Mouse (Mus musculus) frontal cortex, adult (tissue): ENCODE measurements around the gene Snx4.
A peak's percentile ranks its signal among the peaks of the same experiment; 100 is the strongest.

Experiments
- ATAC-seq: cut with Nextera tagmentation; 2 replicates; pipeline ENCODE4 v1.9.2; 2017; ENCODE audit warnings: mild to moderate bottlenecking, moderate library complexity, mixed read lengths; ENCODE audit not compliant: low TSS enrichment

Gene Snx4

DNA sequence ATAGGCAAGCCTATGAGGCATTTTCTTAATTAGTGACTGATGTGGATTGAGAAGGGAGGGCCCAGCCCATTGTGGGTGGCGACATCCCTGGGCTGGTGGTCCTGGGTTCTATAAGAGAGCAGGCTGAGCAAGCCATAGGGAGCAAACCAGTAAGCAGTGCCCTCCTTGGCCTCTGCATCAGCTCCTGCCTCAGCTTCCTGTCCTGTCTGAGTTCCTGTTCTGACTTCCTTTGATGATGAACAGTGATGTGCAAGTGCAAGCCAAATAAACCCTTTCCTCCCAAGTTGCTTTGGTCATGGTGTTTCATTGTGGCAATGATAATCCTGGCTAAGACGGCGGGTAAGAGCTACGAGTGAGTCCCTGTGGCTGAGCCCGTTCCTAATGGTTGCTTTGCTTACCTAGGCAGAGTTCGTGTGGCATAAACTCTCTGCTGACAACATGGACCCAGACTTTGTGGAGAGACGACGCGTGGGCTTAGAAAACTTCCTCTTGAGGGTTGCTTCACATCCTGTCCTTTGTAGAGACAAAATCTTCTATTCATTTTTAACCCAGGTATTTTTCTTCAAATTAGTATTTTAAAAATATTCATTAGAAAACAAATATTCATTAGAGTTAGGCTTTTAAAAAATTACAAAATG is 16.5 kb downstream of the Snx4 start:
- no peak for ATAC-seq

DNA sequence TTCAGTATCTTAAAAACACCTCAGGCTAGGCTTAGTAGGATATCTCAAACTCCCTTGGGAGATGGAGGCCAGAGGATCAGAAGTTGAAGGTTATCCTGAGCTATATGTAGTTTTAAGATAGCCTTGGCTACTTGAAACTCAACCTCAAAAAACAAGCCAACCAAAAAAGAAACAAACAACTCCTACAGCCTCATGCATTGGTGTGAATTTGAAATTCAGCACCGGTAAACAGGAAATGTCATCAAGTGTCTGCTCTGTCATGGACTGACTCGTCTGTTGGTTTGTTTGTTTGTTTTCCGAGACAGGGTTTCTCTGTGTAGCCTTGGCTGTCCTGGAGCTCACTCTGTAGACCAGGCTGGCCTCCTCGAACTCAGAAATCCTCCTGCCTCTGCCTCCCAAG is 20.6 kb downstream of the Snx4 start:
- ATAC-seq, result no peak

DNA sequence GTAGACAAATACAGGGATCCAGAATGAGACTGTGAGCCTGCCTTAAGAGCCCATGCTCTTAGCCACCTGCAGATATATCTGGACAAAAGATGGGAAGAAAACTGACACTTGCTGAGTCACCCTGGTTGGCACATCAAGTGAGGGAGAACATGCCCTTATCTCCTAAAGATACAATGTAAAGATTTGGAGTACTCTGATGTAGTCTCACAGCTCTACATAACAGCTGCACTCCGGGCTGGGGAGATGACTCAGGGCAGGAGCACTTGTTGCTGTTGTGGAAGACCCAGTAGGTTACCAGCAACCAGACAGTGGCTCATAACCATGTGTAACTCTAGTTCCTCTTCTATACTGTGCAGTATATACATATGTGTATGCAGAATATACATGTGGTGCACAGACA is 31.8 kb downstream of the Snx4 start:
- no peak for ATAC-seq

DNA sequence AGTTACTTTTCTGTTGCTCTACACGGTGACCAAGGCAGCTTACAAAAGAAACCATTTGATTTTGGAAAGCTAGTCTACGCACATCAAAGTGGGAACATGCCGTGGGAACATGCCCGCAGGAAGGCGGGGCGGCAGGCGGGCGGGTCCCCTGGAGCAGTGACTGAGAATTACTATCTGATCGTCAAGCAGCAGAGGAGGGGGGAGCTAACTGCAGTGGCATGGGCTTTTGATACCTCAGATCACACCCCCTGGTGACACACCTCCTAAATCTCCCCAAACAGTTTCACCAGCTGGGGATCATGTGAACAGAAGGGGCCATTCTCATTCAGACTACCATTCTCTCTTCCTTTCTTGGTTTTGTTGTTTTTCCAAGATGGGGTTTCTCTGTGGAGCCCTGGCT is 37.3 kb downstream of the Snx4 start:
- ATAC-seq, result no peak

DNA sequence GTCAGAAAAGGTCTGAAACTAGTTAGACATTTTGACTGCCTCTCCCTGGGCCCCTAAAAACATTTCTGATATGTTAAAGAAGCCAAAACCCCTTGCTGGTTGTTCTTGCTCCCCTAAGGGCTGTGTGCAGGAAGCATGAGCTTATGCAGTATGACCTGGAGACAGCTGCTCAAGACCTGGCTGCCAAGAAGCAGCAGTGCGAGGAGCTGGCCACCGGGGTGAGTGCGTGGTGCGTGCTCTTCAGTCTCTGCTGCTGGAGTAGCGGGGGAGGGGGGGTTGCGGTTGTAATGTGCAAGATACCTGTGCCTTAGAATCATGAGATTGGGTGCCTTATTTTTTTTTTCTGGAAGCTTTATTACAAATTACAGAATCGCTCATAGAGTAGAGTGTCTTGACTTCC is 38.7 kb downstream of the Snx4 start:
- no peak for ATAC-seq

DNA sequence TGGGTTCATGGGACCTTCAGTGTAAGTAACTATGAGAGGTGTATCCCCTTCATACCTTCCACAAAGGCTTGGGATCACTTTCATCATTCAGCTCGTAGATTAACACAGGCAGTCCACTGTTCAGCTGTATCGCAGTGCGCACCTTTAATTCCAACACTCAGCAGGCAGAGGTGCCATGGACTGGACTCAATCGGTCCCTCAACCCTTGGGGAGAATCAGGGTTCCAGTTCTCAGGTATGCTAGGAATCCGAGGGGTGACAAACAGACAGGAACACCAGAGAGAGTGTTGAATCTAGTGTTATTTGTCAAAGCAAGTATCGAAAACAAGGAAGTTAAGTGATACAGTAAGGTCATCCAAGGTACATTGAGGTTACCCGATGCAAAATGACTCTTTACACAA is 41.0 kb downstream of the Snx4 start:
- ATAC-seq, result no peak

DNA sequence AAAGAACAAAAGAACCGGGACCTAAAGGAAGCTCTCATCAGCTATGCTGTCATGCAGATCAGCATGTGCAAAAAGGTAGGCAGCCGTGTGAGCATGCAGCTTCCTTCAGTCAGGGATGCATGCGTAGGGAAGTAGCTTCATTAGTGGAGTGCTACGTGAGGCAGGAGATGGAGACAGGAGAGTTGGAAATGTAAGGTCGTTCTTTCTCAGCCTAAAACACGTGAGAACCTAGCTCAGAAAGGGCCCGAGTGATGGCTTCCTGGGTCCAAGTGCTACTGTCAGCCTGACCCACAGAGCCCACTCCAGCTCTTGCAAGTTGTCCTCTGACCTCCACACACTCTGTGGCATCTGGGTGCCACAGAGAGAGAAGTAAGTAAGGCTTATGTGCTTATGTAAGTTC is 43.4 kb downstream of the Snx4 start:
- ATAC-seq, result no peak

DNA sequence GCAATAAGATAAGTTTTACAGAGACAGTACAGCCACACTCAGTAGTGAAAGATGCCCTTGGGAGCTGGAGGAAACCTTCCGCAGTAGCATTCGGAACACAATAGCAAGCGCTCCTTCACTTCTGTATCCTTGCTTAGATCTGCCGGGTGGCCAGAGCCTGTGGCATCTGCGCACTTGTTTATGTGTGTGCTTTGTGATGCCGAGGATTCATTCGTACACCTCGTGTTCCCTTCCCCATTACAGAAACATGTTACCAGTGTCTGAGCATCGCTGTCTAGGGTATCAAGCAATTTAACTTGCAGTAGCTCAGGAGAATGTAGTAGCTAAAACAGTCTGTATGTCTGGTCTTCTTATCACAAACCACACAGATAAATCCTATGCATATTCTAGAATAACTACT is 44.1 kb downstream of the Snx4 start:
- ATAC-seq, result no peak

DNA sequence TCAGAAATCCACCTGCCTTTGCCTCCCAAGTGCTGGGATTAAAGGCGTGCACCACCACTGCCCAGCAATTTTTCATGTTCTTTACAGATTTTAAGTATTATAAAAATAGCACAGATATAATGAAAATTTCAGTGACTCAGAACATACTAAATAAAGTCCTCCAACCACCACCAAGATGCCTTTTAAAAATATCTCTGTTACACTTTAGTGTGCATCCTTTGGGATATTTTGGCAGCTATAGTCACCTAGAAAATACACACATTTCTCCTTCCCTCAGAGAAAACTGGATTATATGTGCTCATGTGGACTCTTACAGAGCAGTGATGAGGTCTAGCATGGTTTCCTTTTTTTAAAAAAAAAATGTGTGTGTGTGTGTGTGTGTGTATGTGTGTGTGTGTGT is 46.3 kb downstream of the Snx4 start:
- ATAC-seq, result peak; percentile 92

DNA sequence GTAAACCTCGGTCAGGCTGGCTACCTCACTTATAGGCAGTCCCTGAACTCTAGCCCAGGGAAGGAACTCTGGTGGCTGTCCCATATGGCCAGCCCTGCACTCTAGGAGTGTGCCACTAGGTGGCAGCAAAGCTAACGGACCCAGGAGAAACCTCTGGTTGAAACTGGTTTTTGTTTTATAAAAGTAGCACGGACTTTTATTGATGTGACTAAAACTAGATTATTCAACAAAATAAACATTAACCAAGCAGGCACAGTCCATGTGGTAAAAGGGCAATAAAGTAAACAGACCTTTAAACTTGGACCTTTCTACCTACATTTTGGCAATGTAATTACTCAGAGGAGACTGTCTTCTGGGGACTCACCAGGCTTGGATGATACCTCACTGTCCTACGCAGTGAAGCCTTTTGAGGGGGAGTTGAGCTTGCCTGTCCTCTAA is 55.4 kb downstream of the Snx4 start:
- ATAC-seq, result peak; percentile 84

DNA sequence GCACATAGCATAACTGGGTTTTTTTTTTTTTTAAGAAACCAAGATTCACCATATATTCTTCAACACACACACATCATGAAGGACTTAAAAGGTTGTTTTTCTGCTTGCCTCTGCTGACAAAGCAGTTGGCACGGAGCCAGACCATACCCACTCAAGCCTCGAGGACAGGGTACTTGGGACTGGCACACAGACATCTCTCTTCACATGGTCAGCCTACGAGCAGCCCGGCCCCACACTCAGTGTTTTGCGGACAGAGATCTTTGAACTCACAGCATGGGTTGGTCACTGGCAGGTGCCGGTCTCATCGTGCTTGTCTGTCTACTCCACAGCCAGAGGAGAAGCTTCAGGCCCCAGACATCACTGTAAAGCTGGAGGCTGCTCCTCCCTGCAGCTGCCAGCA is 56.5 kb downstream of the Snx4 start:
- ATAC-seq, result no peak

DNA sequence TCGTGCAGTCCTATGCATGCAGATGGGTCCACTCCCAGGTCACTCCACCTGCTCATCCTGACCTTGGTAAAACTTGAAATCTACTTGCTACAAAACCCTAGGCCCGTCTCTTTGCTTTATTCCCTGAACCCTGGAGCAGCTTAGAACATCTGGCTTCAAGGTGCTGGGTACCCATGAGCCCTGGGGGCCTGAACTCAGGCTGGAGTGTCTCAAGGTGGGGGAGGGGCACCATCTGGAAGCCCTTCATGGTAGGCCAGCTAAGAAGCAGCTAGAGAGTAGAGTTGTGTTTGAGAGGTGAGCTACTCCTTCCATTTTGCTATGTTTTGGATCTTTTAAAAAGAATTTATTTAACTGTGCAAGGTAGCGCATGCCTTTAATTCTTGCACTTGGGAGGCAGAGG is 57.8 kb downstream of the Snx4 start:
- ATAC-seq, result no peak

DNA sequence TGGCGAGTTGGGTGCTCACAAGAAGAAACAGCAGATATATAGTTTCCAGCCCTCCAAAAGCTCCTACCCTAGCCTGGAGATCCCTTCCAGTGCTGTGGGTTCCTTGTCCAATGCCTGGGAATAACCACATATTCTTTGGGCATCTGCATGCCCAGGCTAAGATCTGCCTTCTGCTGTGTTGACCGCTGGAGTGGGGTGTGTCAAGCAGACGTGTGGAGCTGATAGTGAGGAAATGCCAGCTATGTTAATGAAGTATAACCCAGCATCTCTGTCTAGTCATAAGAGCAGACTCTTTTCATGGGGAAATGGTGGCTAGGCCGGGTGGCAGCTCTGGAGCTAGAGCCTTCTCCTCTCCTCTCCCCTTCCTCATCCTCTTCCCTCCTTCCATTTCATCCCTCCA is 64.4 kb downstream of the Snx4 start:
- ATAC-seq, result no peak

DNA sequence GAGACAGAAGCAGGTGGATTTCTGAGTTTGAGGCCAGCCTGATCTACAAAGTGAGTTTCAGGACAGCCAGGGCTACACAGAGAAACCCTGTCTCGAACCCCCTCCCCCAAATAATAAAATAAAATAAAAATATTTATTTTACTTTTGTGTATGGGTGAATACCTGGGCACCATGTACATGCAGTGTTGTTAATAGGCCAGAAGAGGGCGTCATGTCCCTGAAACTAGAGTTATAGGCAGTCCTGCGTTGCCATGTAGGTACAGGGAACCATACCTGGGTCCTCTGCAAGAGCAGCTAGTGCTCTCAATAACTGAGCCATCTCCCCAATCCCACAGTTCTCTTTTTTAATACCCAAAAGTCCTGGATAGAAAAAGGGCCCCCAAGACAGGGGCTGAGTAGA is 66.4 kb downstream of the Snx4 start:
- no peak for ATAC-seq

DNA sequence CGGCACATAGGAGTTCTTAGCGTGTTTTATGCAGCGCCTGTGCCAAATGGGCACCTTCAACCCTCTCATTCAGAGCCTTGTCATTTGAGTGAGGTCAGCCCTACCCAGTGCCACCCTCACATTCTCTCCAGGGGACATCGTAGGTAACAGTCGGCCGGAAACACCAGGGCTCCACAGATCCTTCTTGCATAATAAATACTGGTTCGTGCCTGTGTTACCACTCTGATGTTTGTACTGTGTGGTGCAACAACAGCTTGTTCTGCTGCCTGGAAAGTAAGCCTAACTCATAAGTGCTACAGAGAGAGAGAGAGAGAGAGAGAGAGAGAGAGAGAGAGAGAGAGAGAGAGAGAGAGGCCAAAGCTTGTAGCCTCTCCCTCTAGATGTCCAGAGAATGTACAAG is 66.8 kb downstream of the Snx4 start:
- ATAC-seq, result no peak; the same call in 1 of the 2 replicates

DNA sequence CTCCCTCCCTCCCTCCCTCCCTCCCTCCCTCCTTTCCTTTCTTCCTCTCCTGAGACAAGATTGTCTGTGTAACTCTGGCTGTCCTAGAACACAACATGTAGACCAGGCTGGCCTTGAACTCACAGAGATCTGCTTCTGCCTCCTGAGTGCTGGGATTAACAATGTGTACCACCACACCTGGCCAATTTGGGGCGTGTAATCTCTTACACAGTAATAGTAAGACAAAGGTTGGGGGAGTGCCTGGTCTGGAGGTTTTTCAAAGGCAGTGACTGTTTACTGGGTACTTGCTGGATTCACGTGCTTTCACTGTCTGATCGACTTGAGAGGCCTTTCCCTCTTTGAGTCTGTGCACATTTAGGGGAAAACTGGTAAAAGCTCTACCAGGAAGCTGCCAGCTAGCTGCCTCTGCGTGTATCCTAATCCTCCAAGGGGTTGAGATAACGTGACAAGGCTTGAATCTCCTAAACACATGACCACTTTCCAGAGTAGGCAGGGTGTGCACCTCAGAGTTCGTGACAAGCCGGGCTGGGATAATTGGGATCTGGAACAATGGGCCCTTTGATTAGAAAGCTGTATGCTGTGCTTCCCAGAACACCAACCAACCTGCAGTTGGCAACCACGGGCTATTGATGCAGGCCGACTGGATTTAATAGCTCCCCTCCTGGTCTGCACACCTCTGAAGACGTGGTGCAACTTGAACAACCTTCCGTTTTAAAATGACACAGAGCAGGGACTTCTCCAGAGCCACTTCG is 74.6 kb downstream of the Snx4 start:
- no peak for ATAC-seq

DNA sequence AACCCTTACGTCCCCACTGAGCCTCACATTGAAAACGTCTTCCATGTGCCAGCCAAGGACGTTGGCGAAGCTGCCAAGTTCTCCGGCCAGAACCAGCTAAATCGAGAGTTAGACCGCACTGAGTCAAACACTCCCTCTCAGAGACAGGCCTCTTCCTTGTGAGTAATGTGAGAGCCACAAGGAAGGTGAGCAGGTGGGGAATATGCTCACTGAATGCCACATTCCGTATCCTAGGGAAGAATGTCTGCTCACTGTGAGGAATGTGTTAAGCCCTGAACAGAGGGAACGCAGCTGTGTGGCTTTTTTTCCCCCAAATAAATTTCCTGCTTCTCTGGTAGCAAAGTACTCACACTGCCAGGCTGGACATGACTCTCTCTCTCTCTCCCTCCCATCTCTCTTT is 75.3 kb downstream of the Snx4 start:
- ATAC-seq, result no peak

DNA sequence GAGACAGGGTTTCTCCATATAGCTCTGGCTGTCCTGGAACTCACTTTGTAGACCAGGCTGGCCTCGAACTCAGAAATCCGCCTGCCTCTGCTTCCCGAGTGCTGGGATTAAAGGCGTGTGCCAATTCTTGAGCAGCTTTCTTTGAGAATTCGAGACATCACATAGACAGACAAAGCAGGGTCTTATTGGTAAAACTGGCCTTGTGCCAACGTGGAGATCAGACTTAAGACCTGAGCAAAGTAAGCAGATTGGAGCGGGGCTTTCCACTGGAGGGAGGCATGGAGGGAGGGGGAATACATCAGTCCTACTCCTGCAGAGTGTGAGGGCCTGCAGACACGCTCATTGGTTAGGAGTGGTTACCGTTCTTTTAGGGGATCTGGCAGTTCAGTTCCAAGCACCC is 75.9 kb downstream of the Snx4 start:
- no peak for ATAC-seq

DNA sequence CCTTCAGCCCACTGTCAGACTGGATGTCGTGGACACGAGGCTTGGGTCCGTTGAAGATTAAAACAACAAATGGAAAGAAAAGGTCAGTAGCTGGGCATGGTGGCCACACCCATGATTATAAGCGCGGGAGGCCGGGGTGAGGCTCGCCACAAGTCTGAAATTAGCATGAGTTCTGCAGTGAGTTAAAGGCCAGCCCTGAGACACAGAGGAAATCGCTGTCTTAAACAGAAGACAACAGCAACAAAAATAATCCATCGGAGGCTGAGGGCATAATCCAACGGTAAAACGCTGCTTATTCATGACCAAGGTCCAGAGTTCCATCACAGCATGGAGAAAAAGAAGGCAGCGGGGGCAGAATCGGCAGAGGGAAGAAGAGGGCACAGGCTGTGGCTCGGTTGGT is 81.8 kb downstream of the Snx4 start:
- no peak for ATAC-seq

DNA sequence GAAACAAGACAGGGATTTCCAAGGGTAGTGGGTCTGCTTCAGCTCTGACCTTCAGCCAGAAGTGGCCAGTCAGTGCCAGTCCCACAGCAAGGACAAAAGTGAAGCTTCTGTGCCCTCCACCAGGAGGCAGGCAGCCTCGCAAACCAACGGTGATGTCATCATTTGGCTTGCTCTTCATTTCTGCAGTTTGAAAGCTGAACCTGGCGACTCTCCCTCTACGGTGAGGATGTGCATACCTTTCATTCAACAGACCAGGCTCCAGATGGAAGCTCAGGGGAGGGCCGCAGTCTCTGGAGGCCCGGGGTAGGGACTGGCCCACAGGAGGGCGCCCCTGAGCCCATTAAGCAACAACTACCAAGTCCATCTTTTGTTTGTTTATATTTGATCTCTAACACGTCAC is 85.9 kb downstream of the Snx4 start:
- peak; percentile 88 for ATAC-seq

DNA sequence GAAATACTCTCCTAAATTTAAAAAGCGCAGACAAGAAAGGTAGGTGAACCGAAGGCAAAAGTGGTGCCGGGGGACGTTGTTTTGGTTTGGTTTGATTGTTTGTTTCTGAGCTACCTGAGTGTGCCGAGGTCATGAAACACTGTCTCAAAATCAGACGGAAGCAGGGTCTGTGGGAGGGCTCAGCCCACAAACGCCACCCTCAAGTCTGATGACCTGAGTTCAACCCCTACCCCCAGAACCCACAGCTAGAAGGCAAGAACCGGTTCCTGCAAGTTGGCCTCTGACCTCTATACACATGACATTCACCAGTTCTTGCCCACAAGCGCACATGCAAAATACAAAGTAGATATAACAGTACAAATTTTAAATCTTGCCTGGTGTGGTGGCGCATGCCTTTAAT is 86.4 kb downstream of the Snx4 start:
- ATAC-seq, result no peak

DNA sequence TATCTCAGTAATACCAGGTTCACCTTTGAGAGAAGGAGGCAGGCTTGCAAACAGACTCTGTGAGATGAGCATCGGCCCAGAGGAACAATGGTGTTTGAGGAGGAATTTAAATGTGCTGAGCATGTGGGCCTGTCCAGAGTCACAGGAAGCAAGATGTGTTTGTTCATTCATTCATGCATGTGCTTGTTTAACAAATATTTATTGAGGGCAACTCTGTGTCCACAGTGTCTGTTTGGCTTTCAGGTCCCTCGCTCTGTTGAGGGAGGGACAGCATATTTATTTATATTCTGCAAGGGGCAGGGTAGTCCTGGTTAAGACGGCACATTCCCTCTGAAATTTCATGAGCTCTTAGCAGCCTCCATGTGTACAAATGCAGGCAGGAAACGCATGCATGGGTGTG is 87.2 kb downstream of the Snx4 start:
- no peak for ATAC-seq

DNA sequence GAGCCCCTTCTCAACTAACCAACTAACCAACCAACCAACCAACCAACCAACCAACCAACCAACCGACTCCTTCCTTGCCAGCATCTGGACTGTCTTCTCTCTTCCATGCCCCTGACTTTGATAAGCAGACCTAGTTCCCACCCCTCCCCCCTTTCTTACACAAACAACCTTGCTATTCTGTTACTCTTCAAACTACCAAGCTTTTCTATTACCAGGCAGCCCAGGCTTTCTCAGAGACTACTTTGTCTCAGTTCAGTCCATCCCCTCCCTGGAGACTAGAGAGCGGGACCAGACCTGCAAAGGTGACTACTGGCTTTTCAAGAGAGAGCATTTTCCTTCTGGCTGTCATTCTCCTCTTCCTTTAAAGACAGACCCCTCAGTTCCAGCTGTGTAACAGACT is 88.2 kb downstream of the Snx4 start:
- no peak for ATAC-seq

DNA sequence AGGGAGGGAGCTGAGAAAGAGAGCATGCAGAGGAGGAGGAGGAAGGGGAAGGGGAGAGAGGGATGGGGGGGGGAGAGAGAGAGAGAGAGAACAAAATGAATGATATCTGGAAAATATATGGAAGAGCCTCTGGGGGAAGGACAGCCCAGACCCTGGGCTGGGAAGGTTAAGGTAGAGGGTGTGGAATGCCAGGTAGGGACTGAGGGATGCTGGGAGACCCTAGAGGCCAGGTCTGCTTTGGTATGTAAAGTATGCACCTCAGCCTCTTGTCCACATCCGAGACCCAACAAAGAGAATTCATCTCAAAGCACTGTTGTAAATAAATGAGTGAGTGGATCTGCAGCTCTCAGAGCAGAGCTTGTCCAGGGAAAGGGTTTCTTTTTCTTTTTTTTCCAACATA is 91.1 kb downstream of the Snx4 start:
- no peak for ATAC-seq
